In genomic region chr13:42956327-42956726, GRCm38 (mm10) we compare ENCODE assay signal across 20 mouse cellular contexts.
DNase-seq lines count a peak whose midpoint lies in the region; ATAC-seq and TF ChIP-seq lines count a peak whose summit lies in the region.
"Had no signal": no experiment of that assay in that cellular context is flagged by ENCODE, and none has a peak within 500 bp of the region (broad histone marks: within the 10 kb centered on the region; RNA-seq: fewer than 3 reads in every experiment).

No protein-coding gene starts in this region.

- intact Hi-C loops in left cerebral cortex, postnatal 10 days (cut with DNase I): no loop called here
- intact Hi-C loops in left cerebral cortex, postnatal 4 days (cut with DNase I): no loop called here

- WGBS in forebrain, postnatal 0 days: 69% methylated on average over 10 of the region's 10 CpGs
- WGBS in forebrain, embryonic 15.5 days: 80% methylated on average over 10 of the region's 10 CpGs

- no peaks in the 10 kb centered on the region for H3K27me3 ChIP-seq in forebrain, postnatal 0 days (ENCODE audit: insufficient read depth, low read length)
- H3K27me3 ChIP-seq in forebrain, embryonic 15.5 days: no peaks in the 10 kb centered on the region
- H3K27me3 ChIP-seq: forebrain, embryonic 13.5 days; heart, embryonic 12.5 days had no signal

- no peak overlapping the region for H3K4me3 ChIP-seq in forebrain, postnatal 0 days (ENCODE audit: low read depth, low read length)
- no peak overlapping the region for H3K4me3 ChIP-seq in forebrain, embryonic 15.5 days
- H3K4me3 ChIP-seq: embryonic facial prominence, embryonic 10.5 days; forebrain, embryonic 13.5 days; heart, adult 2 months; heart, embryonic 12.5 days; hindbrain, embryonic 10.5 days had no signal

- DNase-seq in forebrain, postnatal 0 days: peak; percentile 51
- DNase-seq in left cerebral cortex, postnatal 10 days (ENCODE audit: extremely low spot score in 1 of 2, low spot score in 2 of 2): peak; percentile 31 to 34
- DNase-seq in left cerebral cortex, postnatal 4 days: no peak
- DNase-seq in right cerebral cortex, postnatal 4 days: peak; percentile 13
- no peak for DNase-seq in right cerebral cortex, adult 2 months (ENCODE audit: low spot score in 2 of 2)
- DNase-seq in gastrocnemius, postnatal 10 days: no peak
- DNase-seq: adrenal gland, adult 8-10 months; adrenal gland, postnatal 36 days; B cell, adult 2 months; cerebellum, adult 11-12 months; cerebellum, adult 9-10 months; heart, adult 2 months had no signal

- no peak overlapping the region for H3K4me2 ChIP-seq in forebrain, postnatal 0 days (ENCODE audit: low read depth)
- no peak overlapping the region for H3K4me2 ChIP-seq in forebrain, embryonic 15.5 days (replicated peaks)
- H3K4me2 ChIP-seq: forebrain, embryonic 13.5 days; heart, embryonic 12.5 days; hindbrain, embryonic 14.5 days had no signal

- no peak overlapping the region for H3K9ac ChIP-seq in forebrain, postnatal 0 days
- no peak overlapping the region for H3K9ac ChIP-seq in forebrain, embryonic 15.5 days (replicated peaks)
- H3K9ac ChIP-seq: forebrain, embryonic 13.5 days; heart, embryonic 12.5 days; hindbrain, embryonic 14.5 days had no signal

- H3K9me3 ChIP-seq in forebrain, postnatal 0 days (ENCODE audit: low read length): no peaks in the 10 kb centered on the region
- no peaks in the 10 kb centered on the region for H3K9me3 ChIP-seq in forebrain, embryonic 15.5 days
- H3K9me3 ChIP-seq: embryonic facial prominence, embryonic 10.5 days; G1E; heart, embryonic 12.5 days; hindbrain, embryonic 10.5 days had no signal

- H3K36me3 ChIP-seq in forebrain, postnatal 0 days (ENCODE audit: insufficient read depth): no peaks in the 10 kb centered on the region
- H3K36me3 ChIP-seq in forebrain, embryonic 15.5 days: 0 out of 2 replicates have a peak, but pooled peaks cover 3% of the 10 kb centered on the region
- H3K36me3 ChIP-seq: embryonic facial prominence, embryonic 10.5 days; G1E; heart, embryonic 12.5 days; hindbrain, embryonic 10.5 days had no signal

- ATAC-seq in forebrain, postnatal 0 days: peak; percentile 47; the same call in 1 of the 2 replicates
- ATAC-seq in forebrain, embryonic 15.5 days (replicated peaks): no peak
- ATAC-seq: CD4-positive, CD25-positive, alpha-beta regulatory T cell, adult 4 months; forebrain, embryonic 13.5 days had no signal

- TF ChIP-seq CTCF in forebrain, postnatal 0 days (IDR thresholded peaks at IDR 0.05; ENCODE audit: low read depth): no peak

- 0 out of 2 replicates have a peak overlapping the region, but pooled peaks have one; percentile 15 for H3K27ac ChIP-seq in forebrain, postnatal 0 days (ENCODE audit: low read depth, low read length)
- no peak overlapping the region for H3K27ac ChIP-seq in forebrain, embryonic 15.5 days (replicated peaks)
- H3K27ac ChIP-seq: embryonic facial prominence, embryonic 10.5 days; forebrain, embryonic 13.5 days; heart, adult 2 months; hindbrain, embryonic 10.5 days; hindbrain, embryonic 14.5 days had no signal

- H3K4me1 ChIP-seq in forebrain, postnatal 0 days (ENCODE audit: insufficient read depth): 0 out of 2 replicates have a peak, but pooled peaks cover 7% of the 10 kb centered on the region
- H3K4me1 ChIP-seq in forebrain, embryonic 15.5 days: peaks cover 9% of the 10 kb centered on the region
- H3K4me1 ChIP-seq: embryonic facial prominence, embryonic 10.5 days; forebrain, embryonic 13.5 days; hindbrain, embryonic 10.5 days had no signal

Comparison
In these comparisons a context has a peak if more than half of its experiments do, and no peak if none do; other contexts are left out.
1. DNase-seq: peak in forebrain, postnatal 0 days (single experiment), left cerebral cortex, postnatal 10 days (2 of 2) and right cerebral cortex, postnatal 4 days (single experiment); none in left cerebral cortex, postnatal 4 days (single experiment), right cerebral cortex, adult 2 months (0 of 2) and gastrocnemius, postnatal 10 days (single experiment).